Mouse (Mus musculus): ENCODE measurements around the gene Gimap1. TPM values are rescaled to one million over a fixed set of nuclear protein-coding genes. Genes with fewer than 3 reads are reported as not detected.

Gimap1 gene
- polyA plus RNA-seq (2012; rRNA removed; ENCODE audit: low replicate concordance), result 14.8 and 53.3 TPM in 2 replicates

DNA sequence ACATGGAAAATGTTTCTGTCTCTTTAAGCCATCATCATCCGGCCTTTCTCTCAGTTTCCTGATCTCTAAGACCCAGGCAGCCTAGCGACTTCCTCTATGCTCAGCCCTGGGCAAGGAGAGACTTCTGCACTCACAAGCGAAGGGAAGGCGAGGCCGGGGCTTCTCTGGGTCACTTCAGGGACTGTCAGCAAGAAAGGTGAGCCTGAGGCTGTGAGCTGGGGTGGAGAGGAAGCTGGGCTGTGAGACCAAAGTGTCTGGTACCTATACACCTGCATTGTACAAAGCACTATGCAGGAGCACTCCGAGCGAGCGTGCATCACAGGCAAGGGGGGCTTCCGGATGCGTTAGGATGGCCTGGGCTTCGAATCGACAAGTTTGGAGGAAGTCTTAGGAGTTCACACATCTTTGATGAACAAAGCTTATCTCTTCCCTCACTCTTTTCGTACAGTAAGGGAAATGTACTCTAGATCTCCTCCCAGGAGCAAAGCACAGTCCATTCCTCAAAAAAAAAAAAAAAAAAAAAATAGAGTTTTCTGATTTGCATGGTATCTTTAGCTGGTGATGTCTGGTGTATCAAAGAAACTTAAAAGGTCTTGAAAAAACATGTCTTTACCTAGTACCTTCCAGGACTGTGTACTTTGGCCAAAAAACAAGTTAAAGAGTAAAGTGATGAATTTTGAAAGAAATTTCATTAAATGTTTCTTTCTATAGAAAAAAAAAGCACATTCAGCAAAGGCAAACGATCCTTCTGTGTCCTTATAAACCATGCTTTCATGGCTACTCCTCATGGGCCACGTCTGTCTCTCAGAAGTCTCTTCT lies at the start of gene Gimap1:
Gene Gimap1, plus strand, starts transcription at position 94 of the 819 bp plus-strand sequence.

DNA sequence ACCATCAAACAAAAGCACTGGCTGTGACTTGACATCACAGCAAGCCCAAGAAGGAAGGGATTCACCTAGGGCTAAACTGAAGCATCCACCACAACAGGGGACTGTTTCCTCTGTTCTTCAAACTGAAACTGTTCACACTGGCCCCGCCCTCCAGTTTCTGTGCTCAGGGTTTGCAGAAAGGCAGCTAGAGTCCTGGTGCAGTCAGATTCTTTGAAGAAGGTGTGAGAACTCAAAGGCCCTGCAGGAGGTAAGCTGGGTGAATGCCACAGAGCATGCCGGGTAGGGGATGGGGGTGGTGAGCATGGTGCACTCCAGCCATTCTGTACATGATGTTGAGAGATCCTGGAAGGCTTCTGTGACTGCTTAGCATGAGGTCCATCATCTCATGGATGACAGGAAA lies 20.4 kb upstream of the Gimap1 start, which contains the start of the genes Gm28053 and Gimap7:
Gene Gm28053, plus strand, starts transcription at position 153 of the 400 bp plus-strand sequence.
Gene Gimap7, plus strand, starts transcription at position 167 of the 400 bp plus-strand sequence.

DNA sequence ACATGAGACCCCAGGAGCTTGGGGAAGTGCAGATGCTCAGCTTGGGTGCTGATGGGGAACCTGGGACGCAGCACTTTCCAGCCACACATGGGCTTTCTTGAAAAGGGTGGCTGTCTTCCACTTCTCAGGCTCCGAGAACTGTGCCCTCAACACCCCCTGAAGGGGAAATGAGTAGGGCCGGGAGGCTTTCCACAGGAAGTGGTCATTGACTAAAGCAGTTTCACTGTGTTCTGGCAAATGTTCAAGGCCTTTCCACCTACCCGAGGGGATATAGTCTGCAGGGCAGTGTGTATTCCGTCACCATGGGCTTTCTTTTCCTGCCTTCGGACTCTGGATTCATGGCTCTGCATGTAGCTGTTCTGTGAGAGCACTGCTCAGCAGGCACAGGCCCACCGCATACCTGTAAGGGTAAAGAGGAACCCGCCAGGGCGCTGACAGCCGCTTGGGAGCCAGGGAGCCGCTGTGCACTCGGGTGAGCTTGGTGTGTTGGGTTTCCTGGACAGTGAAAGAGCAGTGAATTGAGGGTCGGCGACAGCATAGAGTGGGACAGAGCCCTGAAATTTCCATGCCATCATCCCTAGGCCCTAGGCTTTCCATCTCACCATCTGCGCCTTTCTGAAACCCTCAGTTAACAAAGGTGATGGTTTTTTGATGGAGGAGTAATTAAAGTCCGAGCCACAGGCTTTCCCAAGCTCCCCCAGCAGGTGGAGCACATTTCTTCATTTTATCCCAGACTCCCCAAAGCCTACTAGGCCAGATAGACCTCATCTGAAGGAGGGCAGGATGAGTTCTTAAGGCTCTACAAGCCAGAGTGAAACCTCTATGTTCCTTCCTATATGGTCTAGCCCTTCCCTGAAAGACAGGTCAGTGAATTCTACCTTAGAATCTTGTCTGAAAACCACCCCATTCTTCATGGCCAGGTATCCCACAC lies 7.4 kb downstream of the Gimap1 start, which contains the start of gene Gimap5:
Gene Gimap5, plus strand, starts transcription at position 239 of the 931 bp plus-strand sequence.

DNA sequence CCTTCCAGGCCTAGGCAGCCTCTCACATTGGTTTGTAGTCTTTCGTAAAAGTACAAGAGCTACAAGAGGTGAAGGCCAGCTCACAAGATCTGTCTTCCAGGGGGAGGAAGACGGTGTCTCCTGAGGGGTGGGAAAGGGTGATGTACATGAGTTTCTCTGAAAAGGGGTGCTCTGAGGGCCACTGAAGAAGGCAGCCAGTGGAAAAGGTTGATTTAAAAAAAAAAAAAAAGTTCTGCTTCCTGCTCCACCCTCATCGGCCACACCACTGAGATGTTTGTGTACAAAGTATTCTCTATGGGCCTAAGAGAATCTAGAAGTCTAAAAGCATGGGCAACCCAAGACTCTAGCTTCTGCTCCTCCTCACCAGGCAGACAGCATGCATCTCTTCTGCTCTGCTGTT lies 31.8 kb downstream of the Gimap1 start, which contains the start of gene Gimap3:
Gene Gimap3, minus strand, starts transcription at position 156 of the 400 bp plus-strand sequence.

Other genes with a start within 250 kb of the Gimap1 start
- 14.1 and 44.0 TPM in 2 replicates for gene Atp6v0e2, start 201.4 kb upstream of the Gimap1 start, polyA plus RNA-seq (2012; rRNA removed; ENCODE audit: low replicate concordance)
- gene Lrrc61, start 184.3 kb upstream of the Gimap1 start, polyA plus RNA-seq (2012; rRNA removed; ENCODE audit: low replicate concordance), result 28.4 and 37.2 TPM in 2 replicates
- gene Rarres2, start 166.3 kb upstream of the Gimap1 start, polyA plus RNA-seq (2012; rRNA removed; ENCODE audit: low replicate concordance), result 141 and 205 TPM in 2 replicates
- gene Gm45021, start 149.4 kb upstream of the Gimap1 start, polyA plus RNA-seq (2012; rRNA removed; ENCODE audit: low replicate concordance), result not detected in 2 replicates
- 44.0 and 69.3 TPM in 2 replicates for gene Repin1, start 145.2 kb upstream of the Gimap1 start, polyA plus RNA-seq (2012; rRNA removed; ENCODE audit: low replicate concordance)
- not detected in 2 replicates for gene Gm44965, start 145.1 kb upstream of the Gimap1 start, polyA plus RNA-seq (2012; rRNA removed; ENCODE audit: low replicate concordance)
- gene Zfp775, start 137.0 kb upstream of the Gimap1 start, polyA plus RNA-seq (2012; rRNA removed; ENCODE audit: low replicate concordance), result 5.5 and 9.2 TPM in 2 replicates
- 2.3 and 2.6 TPM in 2 replicates for gene AI854703, start 112.3 kb upstream of the Gimap1 start, polyA plus RNA-seq (2012; rRNA removed; ENCODE audit: low replicate concordance)
- gene Gimap8, start 91.8 kb upstream of the Gimap1 start, polyA plus RNA-seq (2012; rRNA removed; ENCODE audit: low replicate concordance), result 9.5 and 11.9 TPM in 2 replicates
- gene Gimap9, start 62.9 kb upstream of the Gimap1 start, polyA plus RNA-seq (2012; rRNA removed; ENCODE audit: low replicate concordance), result 4.7 and 7.4 TPM in 2 replicates
- gene Gimap4, start 54.5 kb upstream of the Gimap1 start, polyA plus RNA-seq (2012; rRNA removed; ENCODE audit: low replicate concordance), result 45.9 and 83.2 TPM in 2 replicates
- 23.4 and 35.8 TPM in 2 replicates for gene Gimap6, start 30.8 kb upstream of the Gimap1 start, polyA plus RNA-seq (2012; rRNA removed; ENCODE audit: low replicate concordance)
- 0.29 TPM in 1 of 2 replicates, not detected in the other for gene Gm28053, start 20.4 kb upstream of the Gimap1 start, polyA plus RNA-seq (2012; rRNA removed; ENCODE audit: low replicate concordance)
- gene Gimap7, start 20.4 kb upstream of the Gimap1 start, polyA plus RNA-seq (2012; rRNA removed; ENCODE audit: low replicate concordance), result 2.8 and 3.2 TPM in 2 replicates
- gene Gimap5, start 7.1 kb downstream of the Gimap1 start, polyA plus RNA-seq (2012; rRNA removed; ENCODE audit: low replicate concordance), result 27.6 and 43.3 TPM in 2 replicates
- 61.7 and 68.3 TPM in 2 replicates for gene Gimap3, start 31.8 kb downstream of the Gimap1 start, polyA plus RNA-seq (2012; rRNA removed; ENCODE audit: low replicate concordance)
- gene Tmem176a, start 101.9 kb downstream of the Gimap1 start, polyA plus RNA-seq (2012; rRNA removed; ENCODE audit: low replicate concordance), result 117 and 142 TPM in 2 replicates
- 317 and 511 TPM in 2 replicates for gene Tmem176b, start 102.4 kb downstream of the Gimap1 start, polyA plus RNA-seq (2012; rRNA removed; ENCODE audit: low replicate concordance)
- 14.6 and 18.5 TPM in 2 replicates for gene Aoc1, start 133.8 kb downstream of the Gimap1 start, polyA plus RNA-seq (2012; rRNA removed; ENCODE audit: low replicate concordance)
- gene 1600015I10Rik, start 190.8 kb downstream of the Gimap1 start, polyA plus RNA-seq (2012; rRNA removed; ENCODE audit: low replicate concordance), result 0.06 and 0.08 TPM in 2 replicates
- gene Doxl2, start 235.9 kb downstream of the Gimap1 start, polyA plus RNA-seq (2012; rRNA removed; ENCODE audit: low replicate concordance), result not detected in 2 replicates
- gene Svs1, start 247.8 kb downstream of the Gimap1 start, polyA plus RNA-seq (2012; rRNA removed; ENCODE audit: low replicate concordance), result not detected in 2 replicates

All from mammary gland, adult 2 months (tissue).